Mouse (Mus musculus) gastrocnemius, postnatal 10 days (tissue): ENCODE data around the gene Rnf39. TPM values are rescaled to one million over a fixed set of nuclear protein-coding genes. Genes with fewer than 3 reads are reported as not detected.
"Not testable (repeated sequence)": the region's sequence is repeated elsewhere in the genome, so short reads cannot be mapped to it uniquely, and the experiment has no call there.

Source experiments
- DNase-seq: peaks from one replicate; pipeline ENCODE4 v3.0.0; 2021; ENCODE audit warnings: mixed read lengths
- total RNA-seq, 2 experiments: library from RNA; stranded (reverse); gene quantifications; 2 replicates each; pipeline ENCODE4 v1.2.3; 2021

Rnf39 gene
- total RNA-seq, 2 experiments from 2014 or later = 0.47 TPM; not detected in 1

DNA sequence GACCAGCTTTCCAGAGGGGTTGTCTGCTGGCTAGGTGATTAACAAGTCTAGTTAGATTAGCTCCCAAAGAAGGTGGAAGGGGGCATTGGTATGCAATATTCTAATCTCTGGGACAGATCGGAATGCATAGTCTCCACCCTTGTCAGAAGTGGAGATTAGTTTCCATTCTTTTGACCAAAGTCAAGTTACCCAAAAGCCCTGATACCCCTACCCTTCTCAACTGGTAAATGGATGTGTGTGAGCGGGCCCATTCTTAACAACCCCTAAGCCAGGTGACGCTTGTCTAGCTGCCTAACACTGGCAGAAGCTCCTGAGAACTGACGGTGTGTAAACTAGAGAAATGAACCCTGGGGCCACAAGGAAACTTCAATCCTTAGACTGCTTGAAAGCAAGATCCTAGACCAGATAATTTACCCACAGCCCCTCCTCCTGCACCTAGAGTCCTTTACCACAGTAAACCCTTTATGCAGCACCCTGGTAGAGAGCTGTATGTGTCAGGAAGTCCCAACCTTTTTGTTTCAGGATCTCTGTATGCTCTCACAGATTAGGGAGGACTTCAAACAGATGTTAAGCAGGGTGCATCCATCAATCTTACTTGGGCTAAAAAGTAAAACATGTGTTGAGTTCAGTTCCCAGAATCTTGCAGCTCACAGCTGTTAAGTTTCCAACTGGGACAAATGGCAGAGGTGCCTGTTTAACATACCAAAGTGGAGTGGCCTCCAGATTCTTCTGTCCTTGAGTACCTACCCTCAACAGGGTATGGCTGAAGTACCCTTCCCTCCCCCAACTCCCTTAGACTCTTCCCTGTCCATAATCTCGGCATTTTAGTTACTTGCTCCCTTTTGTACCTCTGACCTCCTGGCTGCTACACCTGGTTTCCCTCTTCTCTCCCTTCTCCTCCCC, 39.8 kb downstream of the Rnf39 start:
- no peak for DNase-seq

- DNase-seq = no peak
Measured at GRCm38 (mm10) chr17:36988475-36988874, 45.8 kb downstream of the Rnf39 start.

DNA sequence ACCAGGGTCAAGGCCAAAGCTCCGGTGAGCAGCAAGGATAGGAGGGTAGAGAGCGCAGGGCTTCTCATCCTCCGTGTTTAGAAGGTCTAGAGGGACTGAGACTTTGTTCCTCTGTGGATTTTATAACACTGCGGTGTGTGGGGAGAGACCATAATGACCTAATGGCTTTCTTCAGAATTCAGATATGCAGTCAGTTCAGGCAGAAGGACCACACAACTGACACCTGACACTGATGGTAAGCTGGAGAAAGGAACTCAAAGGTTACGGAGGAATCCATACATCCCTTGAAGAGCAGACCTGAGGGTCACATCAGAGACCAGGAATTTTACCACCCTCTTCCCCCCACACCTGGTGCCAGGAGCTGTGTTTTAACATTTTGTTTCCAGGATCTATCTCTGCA, 46.7 kb downstream of the Rnf39 start, which contains the start of gene H2-M5:
TSS of gene H2-M5 (minus strand) at position 101 of the 400 bp plus-strand sequence.
- DNase-seq = no peak

DNA sequence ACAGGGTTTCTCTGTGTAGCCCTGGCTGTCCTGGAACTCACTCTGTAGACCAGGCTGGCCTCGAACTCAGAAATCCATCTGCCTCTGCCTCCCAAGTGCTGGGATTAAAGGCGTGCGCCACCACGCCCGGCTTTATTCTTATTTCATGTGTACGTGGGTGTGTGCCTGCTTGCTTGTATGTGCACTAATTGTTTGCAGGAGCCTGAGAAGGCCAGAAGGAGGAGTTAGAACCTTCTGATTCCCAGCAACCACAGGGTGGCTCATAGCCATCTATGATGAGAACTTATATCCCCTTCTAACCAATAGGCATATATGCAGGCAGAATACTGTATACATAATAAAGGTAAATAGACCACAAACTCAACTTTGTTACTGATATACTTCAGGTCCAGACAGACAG, 47.9 kb downstream of the Rnf39 start:
- not testable (repeated sequence) for DNase-seq

DNA sequence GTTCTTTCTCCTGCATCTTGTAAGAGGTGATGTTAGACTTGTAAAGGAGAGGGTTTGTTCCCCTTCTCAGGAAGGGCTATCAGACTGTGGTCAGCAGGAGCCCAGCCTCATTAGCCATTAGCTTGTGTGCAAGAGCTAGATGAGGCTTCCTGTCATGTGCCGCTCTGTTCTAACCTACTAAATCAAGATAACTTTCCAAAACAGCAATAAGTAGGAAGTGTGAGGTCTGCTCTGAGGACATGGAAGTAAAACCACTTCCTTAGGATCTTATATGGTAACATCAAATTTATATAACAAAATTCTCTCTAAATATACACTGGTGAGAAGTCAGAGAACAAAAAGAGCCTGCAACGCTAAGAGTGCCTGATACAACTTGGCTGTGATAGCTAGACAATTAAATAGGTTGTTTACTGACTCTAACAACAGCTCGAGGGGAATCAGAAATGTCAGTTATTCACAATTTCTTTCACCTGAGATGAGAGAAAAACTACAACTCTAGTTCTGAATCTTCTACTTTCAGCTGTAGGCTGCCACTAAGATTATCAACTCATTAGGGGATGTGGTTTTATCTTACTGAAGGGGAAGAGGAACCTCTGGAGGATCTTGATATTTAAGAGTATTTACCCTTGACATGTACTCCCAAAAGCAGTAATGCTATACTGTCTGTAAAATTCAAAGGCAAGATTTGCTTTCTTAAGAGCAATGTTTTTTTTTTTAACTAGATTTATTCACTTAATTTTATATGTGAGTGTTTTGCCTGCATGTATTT, 49.8 kb downstream of the Rnf39 start:
- no peak for DNase-seq

DNA sequence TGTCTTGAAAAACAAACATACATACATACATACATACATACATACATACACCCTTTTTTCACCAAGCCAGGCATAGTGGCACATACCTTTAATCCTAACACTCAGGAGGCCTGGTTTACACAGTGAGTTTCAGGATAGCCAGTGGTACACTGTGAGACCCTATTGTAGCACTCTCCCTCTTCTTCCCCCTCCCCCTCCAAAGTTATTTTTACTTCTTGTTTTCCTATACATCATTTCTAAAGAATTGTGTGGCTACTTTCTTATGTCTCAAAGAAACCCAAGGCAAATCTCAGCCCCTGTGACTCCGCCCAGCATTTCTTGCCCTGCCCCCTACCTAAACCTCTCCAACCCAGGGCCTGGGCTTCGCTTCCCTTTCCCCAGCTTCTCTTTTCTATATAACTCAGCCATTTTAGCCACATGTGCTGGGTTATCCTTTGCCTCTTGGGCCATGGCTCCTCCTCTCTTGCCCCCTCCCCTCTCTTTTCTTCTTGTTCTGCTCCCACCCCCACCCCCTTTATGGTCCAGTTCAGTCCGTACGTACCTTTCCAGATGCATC, 51.1 kb downstream of the Rnf39 start:
- no peak for DNase-seq

DNA sequence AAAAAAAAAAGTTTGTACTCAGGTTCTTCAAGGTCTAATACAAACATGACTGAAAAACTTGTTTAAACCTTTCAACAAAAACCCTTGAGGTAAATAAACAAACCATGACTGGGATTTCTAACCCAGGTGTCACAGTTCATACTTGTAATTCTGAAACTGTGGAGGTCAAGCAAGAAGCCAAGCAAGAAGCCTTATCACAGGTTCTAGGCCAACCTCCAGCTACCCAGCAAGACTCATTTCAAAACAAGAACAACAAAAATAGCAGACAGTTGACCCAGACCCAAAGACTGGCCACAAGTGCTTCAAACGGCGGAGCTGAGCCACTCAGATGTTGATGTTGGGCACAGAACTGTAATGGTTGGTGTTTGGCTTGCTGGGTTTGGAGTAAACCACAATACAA, 51.8 kb downstream of the Rnf39 start:
- no peak for DNase-seq

DNA sequence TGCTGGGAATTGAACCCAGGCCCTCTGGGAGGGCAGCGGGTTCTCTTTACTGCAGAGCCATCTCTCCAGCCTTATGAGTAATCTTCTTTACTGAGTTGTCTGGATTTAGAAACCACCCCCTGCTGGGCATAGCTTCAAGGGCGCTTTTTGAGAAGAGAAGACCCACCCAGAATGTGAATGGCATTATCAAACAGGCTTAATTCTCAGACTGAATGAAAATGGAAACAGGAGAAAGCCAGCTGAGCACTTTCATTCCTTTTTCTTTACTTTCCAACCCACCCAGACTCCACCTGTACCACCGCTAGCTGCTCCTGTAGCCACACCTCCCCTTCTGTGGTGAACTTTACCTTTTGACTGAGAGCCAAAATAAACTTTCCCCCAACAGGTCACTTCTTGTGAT, 52.7 kb downstream of the Rnf39 start:
- no peak for DNase-seq

DNA sequence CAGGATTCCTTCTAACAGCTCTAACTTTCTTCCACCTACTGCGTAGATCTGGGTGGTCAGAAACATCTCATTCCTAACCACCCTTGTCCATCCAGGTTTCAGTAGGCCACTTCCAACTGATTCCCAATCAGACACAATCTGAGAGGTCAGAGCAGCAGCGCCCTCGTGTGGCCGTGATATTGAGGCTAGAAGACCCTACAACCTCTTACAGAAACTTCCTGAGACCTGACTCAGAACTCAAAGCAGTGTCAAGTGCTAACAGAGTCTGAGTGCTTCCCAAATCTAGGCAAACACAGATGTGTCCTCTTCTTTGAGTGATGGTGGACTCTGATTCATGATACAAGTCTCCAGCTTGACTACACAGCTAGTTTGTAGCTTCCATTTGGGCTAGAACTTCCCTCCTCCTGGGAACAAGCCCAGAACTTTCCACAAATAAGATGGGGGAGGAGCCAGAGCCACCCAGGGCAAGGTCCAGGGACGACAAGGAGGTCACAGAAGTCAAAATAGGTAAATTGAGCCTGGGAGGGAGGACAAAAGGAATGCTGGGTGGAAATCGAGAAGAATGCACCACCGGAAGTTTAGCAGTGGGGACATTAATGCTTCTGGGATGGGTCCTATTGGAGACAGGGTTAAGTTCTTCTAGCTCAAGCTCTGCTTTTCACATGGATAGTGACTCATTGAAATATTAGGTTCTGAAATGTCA, 54.5 kb downstream of the Rnf39 start:
- peak; percentile 84 for DNase-seq

Other genes starting within 250 kb of the Rnf39 start
- not detected for gene H2-M10.5, start 170.0 kb upstream of the Rnf39 start, total RNA-seq
- gene H2-M10.6, start 130.7 kb upstream of the Rnf39 start, total RNA-seq = not detected
- 10 to 100 TPM; 15.0 to 19.2 TPM for gene Trim26, start 105.8 kb upstream of the Rnf39 start, total RNA-seq
- gene Trim15, start 75.7 kb upstream of the Rnf39 start, total RNA-seq = not detected
- gene Trim10, start 73.3 kb upstream of the Rnf39 start, total RNA-seq = 1 to 10 TPM in 1 of 2 experiments, not detected in 1; 1.7 TPM
- not detected for gene Trim40, start 52.8 kb upstream of the Rnf39 start, total RNA-seq
- gene Trim31, start 44.8 kb upstream of the Rnf39 start, total RNA-seq = not detected
- 10 to 100 TPM; 62.6 to 63.5 TPM for gene Ppp1r11, start 8.8 kb downstream of the Rnf39 start, total RNA-seq
- 10 to 100 TPM; 19.6 to 23.2 TPM for gene Znrd1, start 15.6 kb downstream of the Rnf39 start, total RNA-seq
- gene Znrd1as, start 15.7 kb downstream of the Rnf39 start, total RNA-seq = 1 to 10 TPM; 7.5 to 9.4 TPM
- gene 2410137M14Rik, start 38.3 kb downstream of the Rnf39 start, total RNA-seq = not detected
- under 1 TPM in 1 of 2 experiments, not detected in 1; 0.18 TPM for gene H2-M5, start 46.6 kb downstream of the Rnf39 start, total RNA-seq
- gene Zfp57, start 58.2 kb downstream of the Rnf39 start, total RNA-seq = 1 to 10 TPM; 1.9 to 4.5 TPM
- not detected for gene Mog, start 80.5 kb downstream of the Rnf39 start, total RNA-seq
- 10 to 100 TPM; 12.8 to 20.1 TPM for gene Gabbr1, start 103.0 kb downstream of the Rnf39 start, total RNA-seq
- gene Olfr90, start 145.6 kb downstream of the Rnf39 start, total RNA-seq = not detected
- not detected for gene Olfr91, start 155.4 kb downstream of the Rnf39 start, total RNA-seq
- gene Olfr92, start 177.2 kb downstream of the Rnf39 start, total RNA-seq = not detected
- not detected for gene Olfr93, start 218.6 kb downstream of the Rnf39 start, total RNA-seq